Mouse (Mus musculus) midbrain, embryonic 14.5 days (tissue): ENCODE measurements around the gene Crebzf. TPM values are rescaled to one million over a fixed set of nuclear protein-coding genes. Genes with fewer than 3 reads are reported as not detected.

ENCODE experiments used
- ATAC-seq: fragments of 200-750 bp; cut with Nextera tagmentation; 2 replicates; pipeline ENCODE4 v1.8.0; 2017; ENCODE audit warnings: moderate number of reproducible peaks, moderate library complexity; ENCODE audit not compliant: low FRiP score, low TSS enrichment
- DNase-seq: peaks from one replicate; pipeline ENCODE4 v3.0.0-alpha.2; 2015
- H3K27ac ChIP-seq: fragments of 300-500 bp; sonication (generic); replicated peaks from 2 replicates; pipeline ENCODE4 v1.5.1; 2014; ENCODE audit warnings: mild to moderate bottlenecking, low read depth, low read length, moderate library complexity
- H3K27me3 ChIP-seq: fragments of 300-500 bp; sonication (generic); 2 replicates; pipeline ENCODE4 v1.6.1; 2014; ENCODE audit warnings: low read length, control low read depth, mixed read lengths; ENCODE audit not compliant: control insufficient read depth, insufficient read depth
- H3K36me3 ChIP-seq: fragments of 300-500 bp; sonication (generic); 2 replicates; pipeline ENCODE4 v1.6.1; 2014; ENCODE audit warnings: low read length, control low read depth; ENCODE audit not compliant: control insufficient read depth, insufficient read depth
- H3K4me1 ChIP-seq: fragments of 300-500 bp; sonication (generic); 2 replicates; pipeline ENCODE4 v1.6.1; 2014; ENCODE audit warnings: mild to moderate bottlenecking, antibody characterized with exemption, low read length, control low read depth; ENCODE audit not compliant: control insufficient read depth, insufficient read depth
- H3K4me2 ChIP-seq: fragments of 300-500 bp; sonication (generic); 2 replicates; pipeline ENCODE4 v1.6.1; 2014; ENCODE audit warnings: mild to moderate bottlenecking, low read length, moderate library complexity
- H3K4me3 ChIP-seq: fragments of 300-500 bp; sonication (generic); replicated peaks from 2 replicates; pipeline ENCODE4 v1.5.1; 2014; ENCODE audit warnings: low read depth, low read length
- H3K9ac ChIP-seq: fragments of 300-500 bp; sonication (generic); replicated peaks from 2 replicates; pipeline ENCODE4 v1.6.1; 2014; ENCODE audit warnings: mild to moderate bottlenecking, low read length, moderate library complexity
- H3K9me3 ChIP-seq: fragments of 300-500 bp; sonication (generic); 2 replicates; pipeline ENCODE4 v1.6.1; 2016; ENCODE audit warnings: low read length, control low read depth, mixed read lengths; ENCODE audit not compliant: control insufficient read depth
- WGBS: fragments of 180-500 bp; shearing (Covaris S2); extraction: QIAGEN DNeasy Blood & Tissue Kit; methylation state at CpG from one replicate; pipeline ENCODE4 v1.1.7; 2014; 5-methylcytosine and 5-hydroxymethylcytosine counted together
- polyA plus RNA-seq: library from polyadenylated mRNA; unstranded; fragments of >200 nt; fragmentation: Nextera tagmentation; extraction: Ambion mirVana; gene quantifications from 2 replicates; pipeline ENCODE4 v1.2.1, GENCODE M21; 2014

The Crebzf gene
- polyA plus RNA-seq, 1 experiment from 2014 or later = 57.3 TPM

- peaks cover under 1% of the 10 kb centered on the region; the same call in 1 of the 2 replicates for H3K36me3 ChIP-seq
- H3K9me3 ChIP-seq = no peaks in the 10 kb centered on the region
- no peaks in the 10 kb centered on the region for H3K27me3 ChIP-seq
- H3K9ac ChIP-seq = peak overlapping the region; percentile 65
- peak overlapping the region; percentile 98 for H3K27ac ChIP-seq
- peaks cover 7% of the 10 kb centered on the region; the same call in 1 of the 2 replicates for H3K4me1 ChIP-seq
- DNase-seq (no peak), ATAC-seq (peak; percentile 31; the same call in 1 of the 2 replicates)
- peak overlapping the region; percentile 96 for H3K4me3 ChIP-seq
- peak overlapping the region; percentile 93 for H3K4me2 ChIP-seq
- WGBS = 7% methylated on average over 4 of the region's 4 CpGs
These were observed 459 bp upstream of the Crebzf start for GRCm38 (mm10) chr7:90442070-90442469.

- under 1% methylated on average over 111 of the region's 123 CpGs for WGBS
- peak; percentile 75 for ATAC-seq
- H3K4me2 ChIP-seq = peak overlapping the region; percentile 93
These were observed 867 bp downstream of the Crebzf start for GRCm38 (mm10) chr7:90443101-90444091.

GRCm38 (mm10) chr7:90444206-90444605, 1.7 kb downstream of the Crebzf start:
- Histone ChIP-seq H3K4me1 (peaks cover 7% of the 10 kb centered on the region; the same call in 1 of the 2 replicates), H3K4me3 (peak overlapping the region; percentile 96), H3K4me2 (peak overlapping the region; percentile 93), H3K27me3 (no peaks in the 10 kb centered on the region), H3K36me3 (peaks cover 17% of the 10 kb centered on the region), H3K9me3 (no peaks in the 10 kb centered on the region), H3K27ac (no peak overlapping the region), H3K9ac (peak overlapping the region; percentile 98)
- ATAC-seq (no peak), DNase-seq (peak; percentile 43)
- WGBS = 1% methylated on average over 6 of the region's 6 CpGs

More at GRCm38 (mm10) chr7:90443101-90444091, 867 bp downstream of the Crebzf start:
- DNase-seq = peak; percentile 84
- H3K4me3 ChIP-seq = peak overlapping the region; percentile 96
- peaks cover 7% of the 10 kb centered on the region; the same call in 1 of the 2 replicates for H3K4me1 ChIP-seq
- no peaks in the 10 kb centered on the region for H3K9me3 ChIP-seq
- peaks cover 13% of the 10 kb centered on the region for H3K36me3 ChIP-seq
- H3K27ac ChIP-seq = peak overlapping the region; percentile 98
- no peaks in the 10 kb centered on the region for H3K27me3 ChIP-seq
- peak overlapping the region; percentile 98 for H3K9ac ChIP-seq

- ATAC-seq = no peak
These were observed 13.8 kb downstream of the Crebzf start for GRCm38 (mm10) chr7:90456149-90456844.

GRCm38 (mm10) chr7:90456845-90457468, 14.4 kb downstream of the Crebzf start, which contains the start of gene Tmem126a:
TSS of gene Tmem126a (minus strand) at chr7:90457229.
- Histone ChIP-seq H3K27me3 (no peaks in the 10 kb centered on the region), H3K36me3 (peaks cover 26% of the 10 kb centered on the region), H3K27ac (peak within 1 kb of the TSS; percentile 89), H3K4me2 (peak within 1 kb of the TSS; percentile 72), H3K9ac (peak within 1 kb of the TSS; percentile 79), H3K4me1 (peaks cover 11% of the 10 kb centered on the region), H3K9me3 (no peaks in the 10 kb centered on the region), H3K4me3 (peak within 1 kb of the TSS; percentile 75)
- DNase-seq (peak; percentile 93), ATAC-seq (peak; percentile 97)
- under 1% methylated on average over 41 of the region's 41 CpGs for WGBS

More at GRCm38 (mm10) chr7:90456149-90456844, 13.8 kb downstream of the Crebzf start:
- Histone ChIP-seq H3K4me2 (peak overlapping the region; percentile 72), H3K9ac (peak overlapping the region; percentile 79), H3K27me3 (no peaks in the 10 kb centered on the region), H3K27ac (peak overlapping the region; percentile 89), H3K4me1 (peaks cover 11% of the 10 kb centered on the region), H3K36me3 (peaks cover 33% of the 10 kb centered on the region), H3K4me3 (peak overlapping the region; percentile 75), H3K9me3 (no peaks in the 10 kb centered on the region)
- WGBS = 40% methylated on average over 7 of the region's 7 CpGs
- DNase-seq = peak; percentile 11

GRCm38 (mm10) chr7:90457517-90457916, 15.0 kb downstream of the Crebzf start:
- 13% methylated on average over 10 of the region's 10 CpGs for WGBS
- peak overlapping the region; percentile 79 for H3K9ac ChIP-seq
- H3K4me2 ChIP-seq = peak overlapping the region; percentile 72
- peaks cover 11% of the 10 kb centered on the region for H3K4me1 ChIP-seq
- peak; percentile 74 for DNase-seq
- no peaks in the 10 kb centered on the region for H3K9me3 ChIP-seq
- H3K27me3 ChIP-seq = no peaks in the 10 kb centered on the region
- peak; percentile 78 for ATAC-seq
- H3K36me3 ChIP-seq = peaks cover 22% of the 10 kb centered on the region
- peak overlapping the region; percentile 75 for H3K4me3 ChIP-seq
- peak overlapping the region; percentile 89 for H3K27ac ChIP-seq

GRCm38 (mm10) chr7:90460330-90460729, 17.8 kb downstream of the Crebzf start:
- H3K4me1 ChIP-seq = peaks cover 11% of the 10 kb centered on the region
- no peak overlapping the region for H3K27ac ChIP-seq
- no peaks in the 10 kb centered on the region for H3K27me3 ChIP-seq
- H3K4me2 ChIP-seq = no peak overlapping the region
- no peak overlapping the region for H3K4me3 ChIP-seq
- DNase-seq (no peak), ATAC-seq (no peak)
- no peaks in the 10 kb centered on the region for H3K36me3 ChIP-seq
- 68% methylated on average over 10 of the region's 10 CpGs for WGBS
- H3K9me3 ChIP-seq = no peaks in the 10 kb centered on the region
- H3K9ac ChIP-seq = no peak overlapping the region

- Histone ChIP-seq H3K9me3 (no peaks in the 10 kb centered on the region), H3K9ac (no peak overlapping the region), H3K27me3 (no peaks in the 10 kb centered on the region), H3K4me3 (no peak overlapping the region), H3K4me1 (peaks cover 7% of the 10 kb centered on the region), H3K27ac (no peak overlapping the region), H3K36me3 (no peaks in the 10 kb centered on the region), H3K4me2 (no peak overlapping the region)
- ATAC-seq = no peak
- DNase-seq = no peak
- 22% methylated on average over 14 of the region's 14 CpGs for WGBS
These were observed 18.4 kb downstream of the Crebzf start for GRCm38 (mm10) chr7:90460930-90461329.
